9 mouse cellular contexts compared by ENCODE assay signal in the genomic region with DNA sequence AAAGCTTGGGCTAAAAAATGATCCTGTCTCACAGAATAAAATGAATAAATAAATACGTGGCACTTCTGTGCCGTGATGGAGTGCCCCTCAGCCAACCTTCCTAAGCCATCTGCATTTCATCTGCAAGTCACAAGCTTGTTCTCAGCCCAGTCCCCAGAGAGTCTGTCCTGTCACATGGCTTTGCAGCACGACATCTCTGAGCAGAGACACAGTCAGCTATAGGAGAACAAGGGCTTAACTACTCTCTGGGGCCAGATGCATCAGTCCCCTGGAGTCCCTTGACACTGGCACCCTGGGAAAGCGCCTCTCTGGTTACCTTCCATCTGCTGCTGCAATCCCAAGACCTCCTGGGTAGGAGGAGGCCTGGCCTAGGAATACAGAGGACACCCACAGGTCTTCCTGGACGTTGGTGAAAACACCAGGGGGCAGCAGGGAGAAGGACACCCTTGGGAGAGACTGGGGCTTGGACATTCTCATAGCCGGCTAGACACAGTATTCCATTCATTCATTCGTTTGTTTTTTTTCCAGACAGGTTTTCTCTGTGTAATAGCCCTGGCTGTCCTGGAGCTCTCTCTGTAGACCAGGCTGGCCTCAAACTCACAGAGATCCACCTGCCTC. TPM values are rescaled to one million over a fixed set of nuclear protein-coding genes. Genes with fewer than 3 reads are reported as not detected.
A peak's percentile ranks its signal among the peaks of the same experiment; 100 is the strongest.
DNase-seq lines count a peak whose midpoint lies in the region; ATAC-seq and TF ChIP-seq lines count a peak whose summit lies in the region.
"Had no signal": no experiment of that assay in that cellular context is flagged by ENCODE, and none has a peak within 500 bp of the region (broad histone marks: within the 10 kb centered on the region; RNA-seq: fewer than 3 reads in every experiment).

No protein-coding gene starts in this region.

- H3K4me3 ChIP-seq in liver, adult 2 months (ENCODE audit: insufficient read depth, low read depth, low read length): no peak overlapping the region
- H3K4me3 ChIP-seq in liver, embryonic 11.5 days (ENCODE audit: low read depth, low read length): no peak overlapping the region
- H3K4me3 ChIP-seq: hindbrain, embryonic 15.5 days; myocyte had no signal

- DNase-seq in liver, adult 2 months (ENCODE audit: extremely low read depth, low read depth, low spot score): no peak
- no peak for DNase-seq in liver, embryonic 11.5 days (ENCODE audit: low spot score)
- DNase-seq in adrenal gland, adult 18-20 months (ENCODE audit: low spot score in 2 of 2): peak; percentile 65 to 66
- DNase-seq in gastrocnemius, postnatal 14 days: peak; percentile 59
- DNase-seq in lung, postnatal 36 days: peak; percentile 80
- DNase-seq in frontal cortex, adult 2 months (ENCODE audit: extremely low spot score in 1 of 2, low spot score in 1 of 2): no peak

- H3K4me1 ChIP-seq in liver, adult 2 months (ENCODE audit: control insufficient read depth, insufficient read depth, low read length): 0 out of 2 replicates have a peak, but pooled peaks cover 4% of the 10 kb centered on the region
- peaks cover 12% of the 10 kb centered on the region for H3K4me1 ChIP-seq in liver, embryonic 11.5 days (replicated peaks; ENCODE audit: control insufficient read depth, insufficient read depth, low read length)

- no peak for TF ChIP-seq POLR2A in liver, adult 2 months (IDR thresholded peaks at IDR 0.05; ENCODE audit: extremely low read depth, insufficient read depth, low read length)

- no peaks in the 10 kb centered on the region for H3K79me2 ChIP-seq in liver, adult 2 months (ENCODE audit: control insufficient read depth, insufficient read depth, low read length)

- no peaks in the 10 kb centered on the region for H3K36me3 ChIP-seq in liver, adult 2 months (ENCODE audit: control insufficient read depth, insufficient read depth, low read length)
- H3K36me3 ChIP-seq in liver, embryonic 11.5 days (ENCODE audit: control insufficient read depth, insufficient read depth, low read length): no peaks in the 10 kb centered on the region
- H3K36me3 ChIP-seq: hindbrain, embryonic 15.5 days had no signal

- H3K9ac ChIP-seq in liver, adult 2 months (ENCODE audit: low read depth, low read length): no peak overlapping the region
- H3K9ac ChIP-seq in liver, embryonic 11.5 days (ENCODE audit: low read depth, low read length): no peak overlapping the region
- H3K9ac ChIP-seq: hindbrain, embryonic 15.5 days had no signal

- no peak overlapping the region for H3K4me2 ChIP-seq in liver, embryonic 11.5 days
- H3K4me2 ChIP-seq: hindbrain, embryonic 15.5 days had no signal

- no peak for ATAC-seq in liver, embryonic 11.5 days (replicated peaks; ENCODE audit: low FRiP score)
- no peak for ATAC-seq in activated CD4-positive, CD25-positive, alpha-beta regulatory T cell, adult 4 months

- H3K9me3 ChIP-seq in liver, embryonic 11.5 days (ENCODE audit: control insufficient read depth, low read length): no peaks in the 10 kb centered on the region
- H3K9me3 ChIP-seq: hindbrain, embryonic 15.5 days had no signal

- TF ChIP-seq CTCF in liver, adult 2 months (IDR thresholded peaks at IDR 0.05; ENCODE audit: low read depth, low read length): peak; percentile 77

- H3K27ac ChIP-seq in liver, adult 2 months (replicated peaks; ENCODE audit: insufficient read depth, low read depth, low read length): no peak overlapping the region
- H3K27ac ChIP-seq in liver, embryonic 11.5 days (ENCODE audit: low read depth, low read length): no peak overlapping the region
- H3K27ac ChIP-seq: hindbrain, embryonic 15.5 days had no signal

- intact Hi-C loops in gastrocnemius, postnatal 14 days (cut with DNase I; ENCODE audit: low total_unique reads): loop anchor here (2.0 kb wide), 1 partner anchor 67 kb away; no protein-coding TSS in a partner anchor

- H3K27me3 ChIP-seq in liver, adult 2 months (ENCODE audit: control insufficient read depth, insufficient read depth, low read length): no peaks in the 10 kb centered on the region
- H3K27me3 ChIP-seq in liver, embryonic 11.5 days (replicated peaks; ENCODE audit: control insufficient read depth, insufficient read depth, low read length): peaks cover 15% of the 10 kb centered on the region; the same call in 1 of the 2 replicates

- WGBS in liver, adult 2 months: 59% methylated on average over 7 of the region's 7 CpGs
- WGBS in liver, embryonic 11.5 days: 65% methylated on average over 7 of the region's 7 CpGs

RNA-seq across cellular contexts. Expression of a gene that starts 3.9 kb away (rescaled TPM):
- total RNA-seq in liver, adult 2 months (2014; rRNA removed): 3.0 and 5.2 TPM in 2 replicates
- polyA plus RNA-seq in liver, adult 2 months (2012; rRNA removed): 0.89 and 1.5 TPM in 2 replicates
- polyA plus RNA-seq in liver, embryonic 11.5 days (2014; fragmentation: Nextera tagmentation; extraction: Ambion mirVana): 4.5 and 5.8 TPM in 2 replicates
- total RNA-seq in adrenal gland, adult 18-20 months (2021): 10 to 100 TPM; 13.8 to 16.9 TPM
- total RNA-seq in gastrocnemius, postnatal 14 days (2021): 1 to 10 TPM; 7.9 to 8.2 TPM
- polyA plus RNA-seq in activated CD4-positive, CD25-positive, alpha-beta regulatory T cell, adult 4 months (2017; shearing (Covaris generic)): 1 to 10 TPM; 8.8 to 9.8 TPM
- 5.0 and 5.7 TPM in 2 replicates for polyA plus RNA-seq in frontal cortex, adult 2 months (2012; rRNA removed)

Comparison
In these comparisons a context has a peak if more than half of its experiments do, and no peak if none do; other contexts are left out.
1. DNase-seq: peak in adrenal gland, adult 18-20 months (2 of 2), gastrocnemius, postnatal 14 days (single experiment) and lung, postnatal 36 days (single experiment); none in liver, adult 2 months (single experiment), liver, embryonic 11.5 days (single experiment) and frontal cortex, adult 2 months (0 of 2).